Mouse (Mus musculus) hindbrain, embryonic 14.5 days (tissue): ENCODE measurements at regions not wholly inside any gene's neighbourhood (a gene's known extent, or its start where the extent isn't known, plus 50 kb on each side); places are given as distances from the start of the nearest gene placed in this dataset.

Experiments used
- ATAC-seq: fragments of 200-750 bp; cut with Nextera tagmentation; 2 replicates; pipeline ENCODE4 v1.8.0; 2017; ENCODE audit warnings: moderate number of reproducible peaks, mild to moderate bottlenecking, moderate TSS enrichment, moderate library complexity; ENCODE audit not compliant: low FRiP score
- DNase-seq: peaks from one replicate; pipeline ENCODE4 v3.0.0-alpha.2; 2015; ENCODE audit warnings: low spot score
- H3K27ac ChIP-seq: fragments of 300-500 bp; sonication (generic); 2 replicates; pipeline ENCODE4 v1.5.1; 2014; ENCODE audit warnings: mild to moderate bottlenecking, moderate library complexity
- H3K27me3 ChIP-seq: fragments of 300-500 bp; sonication (generic); 2 replicates; pipeline ENCODE4 v1.6.1; 2014; ENCODE audit warnings: mild to moderate bottlenecking, low read length, mixed read lengths; ENCODE audit not compliant: control insufficient read depth, insufficient read depth
- H3K36me3 ChIP-seq: fragments of 300-500 bp; sonication (generic); replicated peaks from 2 replicates; pipeline ENCODE4 v1.6.1; 2014; ENCODE audit not compliant: control insufficient read depth, insufficient read depth
- H3K4me1 ChIP-seq: fragments of 300-500 bp; sonication (generic); replicated peaks from 2 replicates; pipeline ENCODE4 v1.6.1; 2014; ENCODE audit warnings: antibody characterized with exemption, low read length, mixed read lengths; ENCODE audit not compliant: control insufficient read depth, insufficient read depth
- H3K4me2 ChIP-seq: fragments of 300-500 bp; sonication (generic); replicated peaks from 2 replicates; pipeline ENCODE4 v1.6.1; 2014; ENCODE audit warnings: mild to moderate bottlenecking, moderate library complexity
- H3K4me3 ChIP-seq: fragments of 300-500 bp; sonication (generic); replicated peaks from 2 replicates; pipeline ENCODE4 v1.5.1; 2014; ENCODE audit warnings: mild to moderate bottlenecking, low read length
- H3K9ac ChIP-seq: fragments of 300-500 bp; sonication (generic); 2 replicates; pipeline ENCODE4 v1.6.1; 2014
- H3K9me3 ChIP-seq: fragments of 300-500 bp; sonication (generic); 2 replicates; pipeline ENCODE4 v1.6.1; 2016; ENCODE audit warnings: low read length; ENCODE audit not compliant: control insufficient read depth
- WGBS: fragments of 180-500 bp; shearing (Covaris S2); extraction: QIAGEN DNeasy Blood & Tissue Kit; methylation state at CpG from one replicate; pipeline ENCODE4 v1.1.7; 2014; 5-methylcytosine and 5-hydroxymethylcytosine counted together

DNA sequence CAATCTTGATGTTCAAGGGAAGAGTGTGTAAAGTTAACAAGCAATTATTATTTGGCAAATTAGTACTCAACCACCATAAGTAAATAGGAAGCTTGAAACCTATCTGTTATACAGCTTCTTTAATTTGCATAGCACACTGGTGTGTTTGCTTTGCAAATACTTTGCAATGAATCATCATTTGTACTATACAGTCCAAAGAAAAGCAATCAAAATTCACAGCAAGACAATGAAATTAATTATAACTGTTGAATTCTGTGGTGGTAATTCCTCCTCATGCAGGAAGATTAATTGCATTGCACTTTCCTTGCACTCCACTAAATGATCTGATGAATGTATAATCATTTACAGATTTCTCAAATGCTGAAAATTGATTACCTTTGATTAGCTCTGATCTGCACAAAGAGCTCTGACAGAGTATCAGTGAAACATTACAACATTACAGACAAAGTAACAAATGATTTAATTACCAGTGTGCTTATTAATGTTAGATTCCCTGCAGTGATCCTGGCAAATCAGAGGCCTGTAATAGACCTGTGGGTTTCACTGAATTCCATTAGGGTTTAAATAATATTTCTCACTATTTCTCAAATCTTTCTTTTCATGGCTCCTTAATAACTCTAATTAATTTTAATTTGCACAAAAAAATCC lies 457.9 kb downstream of the Prkd1 start:
- no peak overlapping the region for H3K4me3 ChIP-seq
- H3K4me1 ChIP-seq = no peaks in the 10 kb centered on the region; the same call in 1 of the 2 replicates
- DNase-seq (peak; percentile 35), ATAC-seq (peak; percentile 83)
- no peaks in the 10 kb centered on the region for H3K36me3 ChIP-seq
- no peak overlapping the region for H3K4me2 ChIP-seq
- H3K27me3 ChIP-seq = no peaks in the 10 kb centered on the region
- H3K9ac ChIP-seq = no peak overlapping the region
- H3K27ac ChIP-seq = no peak overlapping the region
- no peaks in the 10 kb centered on the region for H3K9me3 ChIP-seq

- no peak overlapping the region for H3K27ac ChIP-seq
- ATAC-seq (no peak), DNase-seq (no peak)
- no peaks in the 10 kb centered on the region for H3K27me3 ChIP-seq
- no peaks in the 10 kb centered on the region for H3K9me3 ChIP-seq
- H3K36me3 ChIP-seq = no peaks in the 10 kb centered on the region
- H3K4me2 ChIP-seq = no peak overlapping the region
- H3K4me1 ChIP-seq = no peaks in the 10 kb centered on the region; the same call in 1 of the 2 replicates
- no peak overlapping the region for H3K9ac ChIP-seq
- WGBS = 47% methylated on average over 11 of the region's 11 CpGs
- H3K4me3 ChIP-seq = no peak overlapping the region
Measured at GRCm38 (mm10) chr12:50191733-50192612, 456.9 kb downstream of the Prkd1 start.

DNA sequence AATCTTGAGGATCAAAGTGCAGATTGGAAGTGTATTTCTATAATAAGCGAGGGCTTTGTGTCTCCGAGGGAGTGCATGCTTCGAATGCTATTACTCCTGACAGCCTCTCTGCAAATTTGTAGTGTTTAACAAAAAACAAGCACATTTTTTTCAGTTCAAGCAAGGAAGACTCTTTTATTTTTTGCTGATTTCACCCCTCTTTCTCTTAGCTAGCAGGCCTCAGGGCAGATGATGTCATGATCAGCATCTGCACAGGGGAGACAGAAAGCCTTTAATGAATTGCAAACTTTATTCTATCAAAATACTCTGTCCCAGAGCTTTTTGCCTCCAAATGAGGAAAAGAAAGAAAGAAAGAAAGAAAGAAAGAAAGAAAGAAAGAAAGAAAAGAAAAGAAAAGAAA lies 455.4 kb downstream of the Prkd1 start:
- DNase-seq = no peak
- H3K36me3 ChIP-seq = no peaks in the 10 kb centered on the region
- H3K9me3 ChIP-seq = no peaks in the 10 kb centered on the region
- H3K27ac ChIP-seq = no peak overlapping the region
- no peak overlapping the region for H3K4me3 ChIP-seq
- H3K4me2 ChIP-seq = no peak overlapping the region
- H3K4me1 ChIP-seq = no peaks in the 10 kb centered on the region; the same call in 1 of the 2 replicates
- H3K27me3 ChIP-seq = no peaks in the 10 kb centered on the region
- no peak for ATAC-seq
- no peak overlapping the region for H3K9ac ChIP-seq
- 77% methylated on average over 3 of the region's 3 CpGs for WGBS

DNA sequence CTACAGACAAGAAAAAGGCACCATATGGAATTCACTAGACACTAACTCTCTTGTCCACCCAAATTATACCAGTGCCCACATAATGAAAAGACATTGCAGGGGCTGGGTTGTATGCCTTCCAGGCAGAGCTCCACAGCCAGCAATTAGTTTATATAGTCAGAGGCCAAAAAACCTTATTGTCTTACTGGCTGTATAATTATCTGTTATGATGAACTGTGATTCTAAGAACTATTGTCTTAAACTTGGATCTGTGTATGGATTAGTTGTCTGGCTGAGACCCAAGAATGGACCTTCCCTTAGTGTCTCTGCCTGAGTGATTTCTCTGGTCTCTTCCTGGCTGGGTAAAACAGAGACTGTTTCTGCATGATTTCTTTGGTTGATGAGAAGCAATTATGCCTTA lies 454.2 kb downstream of the Prkd1 start:
- no peaks in the 10 kb centered on the region for H3K27me3 ChIP-seq
- H3K36me3 ChIP-seq = no peaks in the 10 kb centered on the region
- no peaks in the 10 kb centered on the region for H3K9me3 ChIP-seq
- H3K4me1 ChIP-seq = no peaks in the 10 kb centered on the region; the same call in 1 of the 2 replicates
- DNase-seq = no peak
- no peak for ATAC-seq
- no peak overlapping the region for H3K9ac ChIP-seq
- no peak overlapping the region for H3K4me3 ChIP-seq
- no peak overlapping the region for H3K4me2 ChIP-seq
- H3K27ac ChIP-seq = no peak overlapping the region

- no peaks in the 10 kb centered on the region; the same call in 1 of the 2 replicates for H3K4me1 ChIP-seq
- ATAC-seq (no peak), DNase-seq (no peak)
- no peak overlapping the region for H3K9ac ChIP-seq
- H3K27ac ChIP-seq = no peak overlapping the region
- no peaks in the 10 kb centered on the region for H3K36me3 ChIP-seq
- no peak overlapping the region for H3K4me2 ChIP-seq
- H3K9me3 ChIP-seq = no peaks in the 10 kb centered on the region
- 41% methylated on average over 2 of the region's 2 CpGs for WGBS
- H3K4me3 ChIP-seq = no peak overlapping the region
- no peaks in the 10 kb centered on the region for H3K27me3 ChIP-seq
Measured at GRCm38 (mm10) chr12:50196339-50196738, 452.6 kb downstream of the Prkd1 start.

GRCm38 (mm10) chr12:50241139-50241538 lies 407.8 kb downstream of the Prkd1 start:
- Histone ChIP-seq H3K4me1 (no peaks in the 10 kb centered on the region), H3K27me3 (no peaks in the 10 kb centered on the region), H3K4me3 (no peak overlapping the region), H3K9me3 (no peaks in the 10 kb centered on the region), H3K27ac (no peak overlapping the region), H3K36me3 (no peaks in the 10 kb centered on the region), H3K4me2 (no peak overlapping the region), H3K9ac (no peak overlapping the region)
- ATAC-seq (no peak), DNase-seq (no peak)
- 91% methylated on average over 1 of the region's 1 CpGs for WGBS

- Histone ChIP-seq H3K4me1 (no peaks in the 10 kb centered on the region), H3K9me3 (no peaks in the 10 kb centered on the region), H3K27me3 (no peaks in the 10 kb centered on the region), H3K4me2 (no peak overlapping the region), H3K36me3 (no peaks in the 10 kb centered on the region), H3K27ac (no peak overlapping the region), H3K4me3 (no peak overlapping the region), H3K9ac (no peak overlapping the region)
- 72% methylated on average over 4 of the region's 4 CpGs for WGBS
- DNase-seq (no peak), ATAC-seq (no peak)
Measured at GRCm38 (mm10) chr12:50258901-50259300, 390.0 kb downstream of the Prkd1 start.

DNA sequence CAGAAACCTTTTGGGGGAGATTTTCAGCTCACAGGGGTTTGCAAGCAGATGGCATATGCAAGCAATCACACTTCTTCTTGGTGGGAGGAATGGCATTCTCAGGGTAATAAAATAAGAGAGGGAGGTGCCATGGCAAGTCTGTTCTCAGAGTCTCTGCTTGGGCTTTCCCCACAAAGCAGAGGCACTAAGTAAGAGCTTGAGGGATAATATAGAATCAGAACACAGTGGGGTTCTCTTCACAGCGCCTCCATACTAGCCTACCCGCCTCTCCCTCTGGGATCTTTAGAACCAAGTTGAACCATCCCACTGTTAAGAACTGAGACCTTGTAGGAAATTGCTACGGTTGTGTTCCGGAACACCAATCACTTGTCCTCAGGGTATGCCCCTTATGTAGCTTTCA lies 387.8 kb downstream of the Prkd1 start:
- ATAC-seq (no peak), DNase-seq (no peak)
- no peaks in the 10 kb centered on the region for H3K36me3 ChIP-seq
- no peaks in the 10 kb centered on the region for H3K4me1 ChIP-seq
- H3K9me3 ChIP-seq = no peaks in the 10 kb centered on the region
- H3K4me2 ChIP-seq = no peak overlapping the region
- H3K27ac ChIP-seq = no peak overlapping the region
- 82% methylated on average over 4 of the region's 4 CpGs for WGBS
- H3K4me3 ChIP-seq = no peak overlapping the region
- H3K9ac ChIP-seq = no peak overlapping the region
- H3K27me3 ChIP-seq = no peaks in the 10 kb centered on the region

DNA sequence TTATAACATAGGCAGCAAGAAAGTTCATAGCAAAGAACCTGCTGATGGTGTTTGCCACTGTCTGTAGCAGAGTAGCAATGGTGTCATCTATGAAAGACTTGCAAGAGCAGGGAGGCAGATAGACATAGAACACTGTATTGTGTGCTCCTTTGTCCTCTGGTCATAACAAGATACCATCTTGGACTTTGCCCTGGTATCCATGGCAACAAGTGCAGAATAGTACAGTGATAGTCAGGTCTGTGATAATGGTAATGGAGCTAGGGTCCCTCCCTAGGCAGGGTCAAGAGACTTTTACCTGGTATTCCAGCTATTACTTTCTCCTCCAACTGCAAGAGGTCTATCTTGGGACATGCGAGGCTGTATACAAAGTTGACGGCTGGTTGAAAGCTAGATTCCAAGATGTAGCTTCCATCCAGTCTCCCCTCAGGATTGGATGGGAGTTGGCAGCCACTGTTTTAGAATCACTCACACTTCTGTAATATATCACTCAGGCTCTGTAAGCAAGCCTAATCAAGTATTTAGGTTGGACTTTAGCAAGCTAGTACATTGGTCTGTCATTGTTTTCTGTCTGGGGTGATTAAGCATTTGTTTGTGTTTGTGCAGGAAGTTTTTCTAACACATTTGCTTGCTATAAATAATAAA lies 375.5 kb downstream of the Prkd1 start:
- Histone ChIP-seq H3K4me1 (no peaks in the 10 kb centered on the region), H3K4me3 (no peak overlapping the region), H3K27ac (no peak overlapping the region), H3K36me3 (no peaks in the 10 kb centered on the region), H3K9me3 (no peaks in the 10 kb centered on the region), H3K27me3 (no peaks in the 10 kb centered on the region), H3K4me2 (no peak overlapping the region), H3K9ac (no peak overlapping the region)
- WGBS = 94% methylated on average over 2 of the region's 2 CpGs
- DNase-seq (no peak), ATAC-seq (no peak)
